Mouse (Mus musculus) hindbrain, embryonic 14.5 days (tissue): ENCODE data around the gene Ube2cbp. TPM values are rescaled to one million over a fixed set of nuclear protein-coding genes. Genes with fewer than 3 reads are reported as not detected.

Experiments used
- ATAC-seq: fragments of 200-750 bp; cut with Nextera tagmentation; 2 replicates; pipeline ENCODE4 v1.8.0; 2017; ENCODE audit warnings: moderate number of reproducible peaks, mild to moderate bottlenecking, moderate TSS enrichment, moderate library complexity; ENCODE audit not compliant: low FRiP score
- DNase-seq: peaks from one replicate; pipeline ENCODE4 v3.0.0-alpha.2; 2015; ENCODE audit warnings: low spot score
- H3K27ac ChIP-seq: fragments of 300-500 bp; sonication (generic); 2 replicates; pipeline ENCODE4 v1.5.1; 2014; ENCODE audit warnings: mild to moderate bottlenecking, moderate library complexity
- H3K27me3 ChIP-seq: fragments of 300-500 bp; sonication (generic); 2 replicates; pipeline ENCODE4 v1.6.1; 2014; ENCODE audit warnings: mild to moderate bottlenecking, low read length, mixed read lengths; ENCODE audit not compliant: control insufficient read depth, insufficient read depth
- H3K36me3 ChIP-seq: fragments of 300-500 bp; sonication (generic); replicated peaks from 2 replicates; pipeline ENCODE4 v1.6.1; 2014; ENCODE audit not compliant: control insufficient read depth, insufficient read depth
- H3K4me1 ChIP-seq: fragments of 300-500 bp; sonication (generic); replicated peaks from 2 replicates; pipeline ENCODE4 v1.6.1; 2014; ENCODE audit warnings: antibody characterized with exemption, low read length, mixed read lengths; ENCODE audit not compliant: control insufficient read depth, insufficient read depth
- H3K4me2 ChIP-seq: fragments of 300-500 bp; sonication (generic); replicated peaks from 2 replicates; pipeline ENCODE4 v1.6.1; 2014; ENCODE audit warnings: mild to moderate bottlenecking, moderate library complexity
- H3K4me3 ChIP-seq: fragments of 300-500 bp; sonication (generic); replicated peaks from 2 replicates; pipeline ENCODE4 v1.5.1; 2014; ENCODE audit warnings: mild to moderate bottlenecking, low read length
- H3K9ac ChIP-seq: fragments of 300-500 bp; sonication (generic); 2 replicates; pipeline ENCODE4 v1.6.1; 2014
- H3K9me3 ChIP-seq: fragments of 300-500 bp; sonication (generic); 2 replicates; pipeline ENCODE4 v1.6.1; 2016; ENCODE audit warnings: low read length; ENCODE audit not compliant: control insufficient read depth
- WGBS: fragments of 180-500 bp; shearing (Covaris S2); extraction: QIAGEN DNeasy Blood & Tissue Kit; methylation state at CpG from one replicate; pipeline ENCODE4 v1.1.7; 2014; 5-methylcytosine and 5-hydroxymethylcytosine counted together
- polyA plus RNA-seq: library from polyadenylated mRNA; unstranded; fragments of >200 nt; fragmentation: Nextera tagmentation; extraction: Ambion mirVana; gene quantifications from 2 replicates; pipeline ENCODE4 v1.2.1, GENCODE M21; 2014

The Ube2cbp gene
- polyA plus RNA-seq, 1 experiment from 2014 or later: 7.4 TPM

GRCm38 (mm10) chr9:86476763-86477162 lies 12.0 kb upstream of the Ube2cbp start:
- Histone ChIP-seq H3K27ac (no peak overlapping the region), H3K4me1 (no peaks in the 10 kb centered on the region), H3K27me3 (no peaks in the 10 kb centered on the region), H3K4me2 (no peak overlapping the region), H3K9me3 (no peaks in the 10 kb centered on the region), H3K9ac (no peak overlapping the region), H3K36me3 (no peaks in the 10 kb centered on the region), H3K4me3 (no peak overlapping the region)
- no peak for DNase-seq
- WGBS: 87% methylated on average over 5 of the region's 5 CpGs
- ATAC-seq: no peak

GRCm38 (mm10) chr9:86475956-86476355 lies 11.2 kb upstream of the Ube2cbp start:
- no peak for ATAC-seq
- Histone ChIP-seq H3K4me3 (no peak overlapping the region), H3K36me3 (no peaks in the 10 kb centered on the region), H3K4me1 (no peaks in the 10 kb centered on the region), H3K9ac (no peak overlapping the region), H3K27me3 (no peaks in the 10 kb centered on the region), H3K4me2 (no peak overlapping the region), H3K9me3 (no peaks in the 10 kb centered on the region), H3K27ac (no peak overlapping the region)
- 94% methylated on average over 4 of the region's 4 CpGs for WGBS
- no peak for DNase-seq

- Histone ChIP-seq H3K4me2 (peak within 1 kb of the TSS; percentile 67), H3K4me3 (peak within 1 kb of the TSS; percentile 98), H3K36me3 (no peaks in the 10 kb centered on the region), H3K27me3 (peaks cover 7% of the 10 kb centered on the region), H3K9me3 (no peaks in the 10 kb centered on the region), H3K4me1 (peaks cover 21% of the 10 kb centered on the region), H3K9ac (peak within 1 kb of the TSS; percentile 95), H3K27ac (peak within 1 kb of the TSS; percentile 91)
- WGBS: under 1% methylated on average over 78 of the region's 93 CpGs
- peak; percentile 94 for ATAC-seq
- DNase-seq: peak; percentile 93
These were observed 2.5 kb upstream of the Ube2cbp start, which contains the start of gene Dop1a for GRCm38 (mm10) chr9:86466990-86467870. Dop1a (plus strand) TSS chr9:86467154.

GRCm38 (mm10) chr9:86453626-86454025 lies 11.1 kb downstream of the Ube2cbp start:
- Histone ChIP-seq H3K27me3 (no peaks in the 10 kb centered on the region), H3K9me3 (no peaks in the 10 kb centered on the region), H3K4me1 (0 out of 2 replicates have a peak, but pooled peaks cover 3% of the 10 kb centered on the region), H3K4me3 (no peak overlapping the region), H3K4me2 (no peak overlapping the region), H3K27ac (no peak overlapping the region), H3K36me3 (no peaks in the 10 kb centered on the region), H3K9ac (no peak overlapping the region)
- DNase-seq (no peak), ATAC-seq (no peak)
- 85% methylated on average over 3 of the region's 3 CpGs for WGBS

- peaks cover 3% of the 10 kb centered on the region; the same call in 1 of the 2 replicates for H3K4me1 ChIP-seq
- peak overlapping the region; percentile 50 for H3K4me2 ChIP-seq
- no peak overlapping the region for H3K27ac ChIP-seq
- no peak overlapping the region for H3K9ac ChIP-seq
- no peaks in the 10 kb centered on the region for H3K36me3 ChIP-seq
- peak; percentile 80 for ATAC-seq
- under 1% methylated on average over 13 of the region's 13 CpGs for WGBS
- no peaks in the 10 kb centered on the region for H3K9me3 ChIP-seq
- no peaks in the 10 kb centered on the region for H3K27me3 ChIP-seq
- peak; percentile 80 for DNase-seq
- H3K4me3 ChIP-seq: no peak overlapping the region; the same call in 1 of the 2 replicates
These were observed 13.1 kb downstream of the Ube2cbp start for GRCm38 (mm10) chr9:86451617-86452016.

- Histone ChIP-seq H3K4me1 (peaks cover 3% of the 10 kb centered on the region; the same call in 1 of the 2 replicates), H3K27ac (no peak overlapping the region), H3K4me2 (peak overlapping the region; percentile 50; the same call in 1 of the 2 replicates), H3K36me3 (no peaks in the 10 kb centered on the region), H3K9me3 (no peaks in the 10 kb centered on the region), H3K4me3 (no peak overlapping the region), H3K9ac (no peak overlapping the region), H3K27me3 (no peaks in the 10 kb centered on the region)
- 36% methylated on average over 6 of the region's 6 CpGs for WGBS
- DNase-seq: no peak
- ATAC-seq: no peak
These were observed 13.7 kb downstream of the Ube2cbp start for GRCm38 (mm10) chr9:86451094-86451493.

GRCm38 (mm10) chr9:86449581-86449980 lies 15.2 kb downstream of the Ube2cbp start:
- H3K9me3 ChIP-seq: 0 out of 2 replicates have a peak, but pooled peaks cover 7% of the 10 kb centered on the region
- no peak overlapping the region for H3K4me3 ChIP-seq
- 11% methylated on average over 11 of the region's 11 CpGs for whole genome bisulfite sequencing
- H3K4me2 ChIP-seq: peak overlapping the region; percentile 14
- no peak overlapping the region for H3K27ac ChIP-seq
- DNase-seq (peak; percentile 92), ATAC-seq (peak; percentile 77)
- no peaks in the 10 kb centered on the region for H3K27me3 ChIP-seq
- peaks cover 3% of the 10 kb centered on the region; the same call in 1 of the 2 replicates for H3K4me1 ChIP-seq
- H3K9ac ChIP-seq: no peak overlapping the region
- H3K36me3 ChIP-seq: no peaks in the 10 kb centered on the region

- H3K36me3 ChIP-seq: no peaks in the 10 kb centered on the region
- DNase-seq: no peak
- 0 out of 2 replicates have a peak, but pooled peaks cover 7% of the 10 kb centered on the region for H3K9me3 ChIP-seq
- no peak overlapping the region for H3K9ac ChIP-seq
- no peaks in the 10 kb centered on the region for H3K27me3 ChIP-seq
- 92% methylated on average over 8 of the region's 8 CpGs for WGBS
- no peak overlapping the region for H3K4me3 ChIP-seq
- no peak for ATAC-seq
- peaks cover 7% of the 10 kb centered on the region; the same call in 1 of the 2 replicates for H3K4me1 ChIP-seq
- H3K4me2 ChIP-seq: no peak overlapping the region
- no peak overlapping the region for H3K27ac ChIP-seq
These were observed 17.3 kb downstream of the Ube2cbp start for GRCm38 (mm10) chr9:86447431-86447830.

- Histone ChIP-seq H3K4me3 (no peak overlapping the region), H3K36me3 (no peaks in the 10 kb centered on the region), H3K4me2 (no peak overlapping the region)
These were observed 17.9 kb downstream of the Ube2cbp start for GRCm38 (mm10) chr9:86446847-86447246.

More at GRCm38 (mm10) chr9:86446847-86447246, 17.9 kb downstream of the Ube2cbp start:
- Histone ChIP-seq H3K27ac (no peak overlapping the region), H3K4me1 (peaks cover 7% of the 10 kb centered on the region; the same call in 1 of the 2 replicates), H3K9me3 (0 out of 2 replicates have a peak, but pooled peaks cover 7% of the 10 kb centered on the region), H3K9ac (no peak overlapping the region), H3K27me3 (no peaks in the 10 kb centered on the region)
- 86% methylated on average over 7 of the region's 7 CpGs for WGBS
- DNase-seq (no peak), ATAC-seq (no peak)
